Mouse (Mus musculus) hindlimb bud, embryonic 11.5 days (tissue): ENCODE results near the gene Nedd8.
A peak's percentile ranks its signal among the peaks of the same experiment; 100 is the strongest.

ENCODE experiments used
- DNase-seq: peaks from one replicate; pipeline ENCODE4 v3.0.0-alpha.2; 2012; ENCODE audit warnings: low read depth, low spot score; ENCODE audit errors: extremely low spot score

Nedd8 gene

DNA sequence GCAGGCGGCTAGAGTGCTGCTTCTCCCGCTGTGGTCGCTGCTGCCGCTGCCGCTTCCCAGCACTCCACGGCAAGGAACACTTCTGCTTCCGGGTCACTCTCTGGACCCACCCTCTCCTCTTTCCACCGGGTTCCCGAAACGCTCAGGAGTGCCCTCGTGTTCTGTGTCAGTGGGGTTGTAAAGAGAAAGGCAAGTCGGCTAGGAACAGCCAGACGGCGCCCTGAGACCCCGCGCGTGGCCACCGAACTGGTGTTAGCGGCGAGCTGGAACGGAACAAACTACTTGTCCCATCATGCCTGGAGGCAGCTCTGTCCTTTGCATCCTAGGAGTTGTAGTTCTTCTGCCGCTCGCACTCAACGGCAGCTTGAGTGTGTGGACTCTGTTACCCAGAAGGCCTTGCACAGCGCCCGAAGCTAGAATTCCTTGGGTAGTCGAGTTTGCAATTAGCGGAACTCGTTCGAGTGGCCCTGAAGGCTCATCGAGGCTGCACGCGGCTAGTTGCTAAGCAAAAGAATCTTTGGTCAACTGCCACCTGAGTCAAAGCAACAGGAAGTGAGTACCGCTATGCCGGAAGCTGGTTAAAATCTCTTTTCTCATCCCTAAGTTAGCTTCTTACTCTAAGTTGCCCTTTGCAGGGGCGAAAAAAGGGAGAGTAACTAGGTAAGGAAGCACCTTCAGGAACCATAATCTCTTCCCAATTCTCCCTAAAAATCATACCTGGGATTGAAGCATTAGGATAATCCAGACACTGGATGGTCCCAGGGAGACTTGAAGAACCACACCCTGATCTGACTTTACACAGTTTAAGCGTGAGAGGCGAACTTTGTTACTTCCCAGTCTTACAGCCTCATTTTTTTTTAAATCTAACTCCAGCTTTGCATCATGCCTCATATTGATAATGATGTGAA is at the start of gene Nedd8, which contains the start of gene Gmpr2:
Gene Nedd8, minus strand, starts transcription at position 292 of the 908 bp plus-strand sequence.
Gene Gmpr2, plus strand, starts transcription at position 109 of the 908 bp plus-strand sequence.
- DNase-seq = peak; percentile 91

DNA sequence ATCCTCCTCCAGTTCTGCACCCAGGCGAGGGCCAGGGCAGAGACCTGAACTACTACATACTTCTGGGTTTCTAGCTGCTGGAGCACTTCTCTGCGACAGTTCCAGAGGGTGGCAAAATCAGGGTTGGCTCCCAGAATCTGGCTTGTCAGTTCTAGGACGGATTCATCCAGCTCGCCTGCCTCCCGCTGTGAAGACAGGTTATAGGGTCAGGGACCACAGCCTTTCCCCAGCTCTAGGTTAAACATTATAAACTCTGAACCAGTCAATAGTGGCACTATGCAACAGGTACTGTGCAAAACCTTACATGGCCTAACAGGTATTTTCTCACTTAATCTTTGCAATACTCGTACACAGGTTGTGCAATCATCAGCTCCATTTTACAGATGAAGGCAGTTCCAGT is 49.2 kb upstream of the Nedd8 start:
- no peak for DNase-seq

DNA sequence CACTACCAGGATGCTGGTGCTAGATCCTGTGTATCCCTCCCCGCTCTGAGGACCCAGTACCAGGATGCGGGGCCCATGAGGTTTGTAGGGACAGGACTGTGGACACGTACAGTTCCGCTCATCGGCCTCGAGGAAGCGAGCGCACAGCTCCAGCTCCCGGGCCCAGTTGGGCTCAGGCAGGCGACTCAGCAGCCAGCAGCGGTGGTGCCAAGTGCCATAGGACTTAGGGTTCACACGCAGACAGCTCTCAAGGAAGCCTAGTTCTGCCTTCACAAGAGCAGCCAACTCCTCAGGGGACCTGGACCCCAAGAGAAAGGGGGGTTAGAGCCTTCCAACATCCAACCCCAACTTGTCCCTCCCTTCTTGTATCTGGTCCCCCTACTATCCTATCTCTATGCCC is 48.7 kb upstream of the Nedd8 start:
- DNase-seq = no peak

DNA sequence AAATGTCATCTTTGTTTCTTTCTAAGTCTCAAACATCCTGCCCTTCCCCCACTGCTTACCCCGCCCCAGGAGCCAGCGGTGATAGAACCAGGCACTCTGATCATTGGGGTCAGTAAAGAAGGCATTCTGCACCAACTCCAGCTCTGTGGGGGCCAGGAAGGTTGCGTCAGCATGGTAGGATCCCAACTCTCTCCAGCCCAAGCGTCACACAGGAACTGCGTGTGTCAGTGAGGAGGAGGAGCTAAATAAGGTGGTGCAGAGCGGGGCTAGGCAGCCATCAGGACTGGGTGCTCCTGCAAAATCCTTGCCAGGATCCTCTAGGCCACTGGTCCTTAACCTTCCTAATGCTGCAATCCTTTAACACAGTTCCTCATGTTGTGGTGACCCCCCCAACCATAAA is 47.8 kb upstream of the Nedd8 start:
- DNase-seq = no peak

DNA sequence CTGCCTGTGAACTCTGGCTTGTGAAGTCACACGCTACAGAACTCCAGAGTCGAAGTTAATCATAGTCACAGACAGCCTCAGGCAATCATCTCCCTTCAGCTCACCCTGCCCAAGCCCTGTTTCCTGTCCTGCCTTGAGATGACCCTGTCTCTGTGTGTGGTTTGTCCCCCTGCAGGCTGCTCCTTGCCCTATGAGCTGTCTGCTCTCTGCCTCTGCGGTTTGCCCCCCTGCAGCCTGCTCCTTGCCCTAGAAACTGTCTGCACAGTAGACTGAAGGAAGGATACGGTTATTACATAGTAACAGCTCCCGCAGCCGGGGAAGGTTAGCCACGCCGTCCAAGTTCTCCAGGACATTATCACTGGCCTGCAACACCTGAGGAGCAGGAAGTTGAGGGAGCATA is 45.0 kb upstream of the Nedd8 start:
- no peak for DNase-seq

DNA sequence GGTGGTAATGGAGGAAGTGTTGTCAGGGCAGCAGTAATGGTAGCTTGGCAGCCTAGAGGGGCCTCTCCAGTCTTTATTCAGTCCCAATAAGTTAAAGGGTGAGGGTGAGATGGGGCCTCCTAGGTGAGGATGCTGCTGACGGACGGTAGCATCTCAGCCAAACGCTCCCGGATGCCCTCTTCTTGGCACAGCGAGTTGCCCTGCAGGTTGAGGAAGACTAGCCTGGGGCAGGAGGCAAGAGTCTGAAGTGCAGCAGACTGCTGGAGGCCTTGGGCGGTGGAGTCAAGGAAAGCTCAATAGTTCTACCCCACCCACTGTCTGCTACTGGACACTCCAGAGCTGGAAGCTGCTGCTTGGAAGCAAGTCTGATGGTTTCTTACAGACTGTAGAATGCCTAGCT is 44.3 kb upstream of the Nedd8 start:
- no peak for DNase-seq

DNA sequence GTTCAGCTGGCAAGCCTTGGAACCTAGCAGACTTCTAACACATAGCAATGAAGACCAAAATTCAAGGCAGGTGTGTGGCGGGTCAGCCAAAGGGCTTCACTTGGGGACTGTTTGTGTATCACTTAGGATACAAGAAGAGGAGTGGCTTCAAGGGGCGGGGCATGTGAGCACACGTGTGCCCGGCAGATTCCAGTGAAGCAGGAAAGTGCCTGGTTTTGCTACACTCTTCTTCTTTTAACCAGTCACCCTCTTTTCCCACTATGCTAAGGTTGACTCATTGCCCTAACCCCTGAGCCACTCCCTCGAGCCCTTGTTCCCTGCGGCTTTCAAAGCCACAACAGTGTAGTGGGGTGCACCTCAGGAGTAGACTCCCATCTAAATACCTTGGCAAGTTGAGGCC is 43.0 kb upstream of the Nedd8 start:
- DNase-seq = no peak

DNA sequence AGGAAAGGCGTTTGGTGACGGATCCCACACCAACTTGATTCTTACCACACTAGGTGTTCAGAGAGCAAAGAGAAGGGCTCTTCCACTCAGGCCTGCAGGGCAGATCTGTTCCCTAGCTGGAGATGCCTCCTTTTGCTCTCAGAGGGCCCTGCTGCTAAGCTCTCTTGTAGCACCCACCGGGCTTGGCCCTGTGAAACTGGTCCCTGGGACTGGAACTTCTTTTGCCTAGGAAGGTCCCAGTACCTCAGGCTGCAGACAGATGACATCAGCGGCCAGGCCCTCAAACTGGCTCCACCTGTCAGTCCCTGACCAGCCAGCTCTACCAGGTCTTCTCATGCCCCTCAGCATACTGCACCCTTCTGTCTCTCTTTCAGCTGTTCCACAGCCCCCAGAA is 41.8 kb upstream of the Nedd8 start, which contains the start of gene Tgm1:
Gene Tgm1, minus strand, starts transcription at position 198 of the 394 bp plus-strand sequence.
- DNase-seq = no peak

DNA sequence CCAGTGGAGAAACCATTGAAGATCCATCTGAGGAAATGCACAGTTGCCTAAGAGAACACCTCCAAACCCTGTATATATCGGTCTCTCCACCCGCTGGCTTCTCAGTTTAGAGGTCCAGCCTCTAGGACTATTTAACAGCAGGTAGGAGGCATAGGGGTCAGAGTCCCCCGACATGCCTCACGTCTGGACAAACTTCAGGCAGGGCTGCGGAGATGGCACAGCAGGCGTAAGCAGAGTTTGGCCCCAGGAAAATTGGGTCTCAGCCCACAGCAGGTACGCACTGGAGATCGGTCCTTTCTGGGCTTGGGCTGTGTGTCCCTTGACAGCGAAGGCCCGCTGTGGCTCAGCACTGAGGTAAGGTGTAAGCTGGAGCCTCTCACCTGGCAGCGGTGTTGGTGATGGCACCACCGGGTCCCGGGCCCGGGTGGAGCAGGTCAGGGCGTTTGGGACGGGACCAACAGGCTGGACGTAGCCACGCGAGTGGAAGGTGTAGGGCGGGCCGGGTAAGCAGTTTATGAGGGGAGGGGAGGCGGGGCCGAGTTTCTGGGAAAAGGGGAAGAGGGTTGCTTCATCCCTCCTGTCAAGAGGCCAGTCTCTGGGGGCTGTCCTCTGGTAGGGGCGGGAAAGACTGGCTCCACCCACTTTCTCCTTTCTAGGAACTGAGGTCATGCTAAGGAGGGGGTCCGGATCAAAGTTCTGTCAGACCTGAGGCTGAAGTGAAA is 41.2 kb upstream of the Nedd8 start:
- no peak for DNase-seq

DNA sequence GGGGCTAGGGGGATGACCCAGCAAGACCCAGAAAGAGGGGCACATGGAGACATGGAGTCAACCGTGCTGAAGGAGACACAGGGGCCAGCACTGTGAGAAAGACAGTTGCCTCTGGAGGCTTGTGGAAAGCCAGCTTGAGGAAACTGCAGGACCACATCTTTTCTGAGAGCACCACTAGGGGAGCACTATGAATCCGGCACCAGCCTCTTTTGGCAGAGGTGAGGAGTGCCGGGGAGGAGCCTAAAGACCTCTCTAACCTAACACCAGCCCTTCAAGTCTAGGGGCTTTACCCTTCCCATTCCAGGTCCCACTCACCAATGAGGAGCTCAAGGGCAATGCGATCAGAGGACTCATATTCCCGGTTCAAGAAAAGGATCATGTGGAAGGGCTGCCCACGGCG is 39.9 kb upstream of the Nedd8 start:
- no peak for DNase-seq

DNA sequence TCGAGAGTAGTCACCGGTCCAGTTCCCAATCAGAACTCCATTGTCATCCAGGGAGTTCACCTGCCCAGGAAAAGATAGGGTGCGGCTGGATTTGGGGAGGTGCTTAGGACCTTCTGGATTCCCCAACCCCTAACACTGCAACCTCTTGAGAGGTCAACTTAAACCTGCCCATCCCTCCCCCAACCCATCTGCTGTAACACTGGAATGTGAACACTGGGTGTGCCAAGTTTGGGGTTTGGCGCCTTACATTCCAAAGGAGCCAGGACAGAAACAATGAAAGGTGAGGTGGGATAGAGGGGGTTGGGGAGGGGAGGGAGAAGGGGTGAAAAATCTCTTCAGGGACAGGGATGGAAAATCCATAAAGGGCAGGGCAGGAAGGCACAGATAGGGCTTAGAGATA is 37.6 kb upstream of the Nedd8 start:
- DNase-seq = no peak

DNA sequence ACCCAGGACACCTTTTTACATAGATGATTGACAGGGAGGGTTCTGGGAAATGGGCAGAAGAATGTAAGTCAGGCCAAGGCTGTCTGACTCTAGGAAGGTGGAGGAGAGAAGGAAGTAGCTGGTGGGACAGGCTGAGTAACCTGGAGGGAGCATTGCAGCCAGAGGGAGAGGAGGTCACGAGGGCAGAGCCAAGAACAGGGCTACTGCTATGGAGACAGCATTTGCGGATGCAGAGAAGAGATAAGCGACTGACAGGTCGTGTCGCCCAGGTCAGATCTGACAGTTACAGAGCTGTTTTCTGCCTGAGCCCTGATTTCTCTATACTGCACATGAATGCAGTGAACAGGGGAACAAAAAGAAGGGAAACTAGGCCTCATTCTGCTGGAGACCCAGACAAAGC is 35.5 kb upstream of the Nedd8 start:
- no peak for DNase-seq

DNA sequence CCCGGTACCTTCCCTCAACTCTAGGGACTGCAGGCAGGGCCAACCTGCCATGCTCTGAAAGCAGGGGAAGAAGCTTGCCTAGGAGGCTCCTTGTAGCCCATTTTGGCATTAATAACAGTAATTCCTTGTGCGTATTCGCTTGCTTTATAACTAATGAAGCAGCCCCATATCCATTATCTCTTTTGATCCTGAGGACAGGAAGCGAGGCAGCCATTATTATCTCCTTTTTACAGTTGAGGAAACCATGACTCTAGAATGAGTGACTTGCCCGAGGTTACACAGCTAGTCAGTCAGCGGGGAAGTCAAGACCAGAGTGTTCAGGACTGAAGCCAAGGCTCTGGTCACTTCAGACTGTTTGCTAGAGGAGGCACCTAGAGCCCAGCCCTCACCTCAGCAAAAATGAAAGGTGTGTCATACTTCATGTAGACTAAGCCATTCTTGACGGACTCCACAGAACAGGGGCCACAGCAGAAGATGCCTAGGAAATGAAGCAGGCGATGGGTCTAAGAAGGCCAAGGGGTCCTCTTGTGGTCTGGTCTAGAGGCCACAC is 34.2 kb upstream of the Nedd8 start:
- no peak for DNase-seq

DNA sequence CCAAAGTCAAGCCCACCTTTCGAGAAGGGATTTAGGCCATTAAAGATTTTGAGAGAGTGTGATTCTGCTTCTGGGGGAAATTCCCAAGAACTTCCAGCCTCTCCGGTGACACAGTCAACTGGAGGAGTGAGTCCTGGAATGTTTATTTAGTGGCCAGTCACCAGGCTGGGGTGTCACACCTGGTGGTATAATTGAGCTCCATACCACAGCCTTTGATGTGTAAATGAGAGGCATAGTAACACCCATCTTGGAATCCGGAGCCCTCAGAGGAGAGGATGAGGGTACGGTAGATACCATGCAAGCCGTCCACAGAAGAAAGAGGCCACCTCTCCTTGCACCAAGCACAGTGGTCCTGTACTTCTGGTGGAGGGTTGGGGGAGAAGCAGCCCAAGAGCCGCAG is 30.8 kb upstream of the Nedd8 start:
- DNase-seq = no peak

DNA sequence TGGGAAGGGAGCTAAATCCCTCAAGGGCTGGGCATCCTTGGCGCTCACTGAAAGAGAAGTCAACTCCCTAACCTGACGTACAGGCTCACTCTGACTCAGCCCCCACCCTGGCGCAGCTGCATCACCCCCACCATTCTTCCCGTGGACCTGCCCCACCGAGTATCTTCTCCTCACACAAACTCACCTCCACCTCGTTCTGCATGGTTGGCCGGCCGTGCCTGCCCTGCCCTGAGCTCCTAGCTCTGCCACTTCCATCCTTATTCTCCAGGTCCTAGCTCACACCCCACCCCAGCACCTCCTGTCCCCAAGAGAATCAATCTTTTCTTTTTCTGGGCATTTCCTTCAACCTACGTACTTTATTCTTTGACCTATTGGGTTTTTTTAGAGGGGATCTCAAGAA is 29.2 kb upstream of the Nedd8 start:
- no peak for DNase-seq

DNA sequence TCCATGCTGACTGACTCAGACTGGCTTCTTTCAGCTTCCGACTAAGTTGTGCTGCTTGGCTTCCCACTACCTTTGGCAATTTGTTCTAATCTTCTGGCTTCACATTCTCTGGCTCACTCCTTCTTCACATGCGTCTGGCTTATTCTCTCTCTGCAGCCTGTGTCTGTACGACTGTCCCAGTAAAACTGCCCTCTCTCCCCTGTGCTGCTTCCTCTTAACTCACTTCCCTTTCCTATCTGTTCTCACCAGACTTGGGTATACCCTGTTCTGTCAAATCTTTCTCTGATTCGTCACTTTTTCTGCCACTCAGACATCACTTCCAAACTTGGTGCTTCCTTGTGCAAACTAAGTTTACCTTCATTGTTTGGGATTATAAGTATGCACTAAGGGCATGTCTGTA is 25.3 kb upstream of the Nedd8 start:
- DNase-seq = no peak

DNA sequence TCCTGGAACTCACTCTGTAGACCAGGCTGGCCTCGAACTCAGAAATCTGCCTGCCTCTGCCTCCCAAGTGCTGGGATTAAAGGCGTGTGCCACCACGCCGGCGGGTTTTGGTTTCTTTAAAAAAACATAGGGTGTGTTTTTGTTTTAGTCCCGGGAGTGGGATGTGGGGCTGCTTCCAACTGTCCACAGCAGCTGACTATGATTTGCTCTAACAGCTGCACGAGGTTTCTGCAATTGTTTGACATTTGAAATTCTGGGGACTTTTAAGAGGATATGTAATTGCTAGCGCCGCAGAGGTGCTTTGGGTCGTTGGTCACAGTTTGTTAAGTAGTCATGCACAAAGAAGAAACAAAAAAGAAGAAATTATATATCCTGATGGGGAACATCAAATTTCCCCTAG is 17.5 kb upstream of the Nedd8 start:
- DNase-seq = no peak

DNA sequence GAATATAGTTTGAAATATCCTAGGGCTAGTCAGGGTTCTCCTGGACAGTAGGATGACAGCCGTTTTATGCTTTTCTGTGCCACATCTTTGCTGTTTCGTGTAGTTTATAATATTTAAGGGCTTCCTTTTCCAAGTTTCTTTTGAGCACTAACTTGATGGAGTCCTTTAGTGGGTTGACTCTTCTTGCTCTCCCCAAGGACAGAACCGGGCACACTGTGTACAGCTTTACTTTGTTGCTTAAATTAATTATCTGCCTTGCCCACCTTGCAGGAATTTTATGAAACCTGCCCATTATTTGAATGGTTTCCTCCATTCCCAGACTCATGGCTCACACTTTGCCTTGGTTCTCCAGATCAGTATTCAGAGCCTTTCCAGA is 10.2 kb upstream of the Nedd8 start:
- DNase-seq = no peak

DNA sequence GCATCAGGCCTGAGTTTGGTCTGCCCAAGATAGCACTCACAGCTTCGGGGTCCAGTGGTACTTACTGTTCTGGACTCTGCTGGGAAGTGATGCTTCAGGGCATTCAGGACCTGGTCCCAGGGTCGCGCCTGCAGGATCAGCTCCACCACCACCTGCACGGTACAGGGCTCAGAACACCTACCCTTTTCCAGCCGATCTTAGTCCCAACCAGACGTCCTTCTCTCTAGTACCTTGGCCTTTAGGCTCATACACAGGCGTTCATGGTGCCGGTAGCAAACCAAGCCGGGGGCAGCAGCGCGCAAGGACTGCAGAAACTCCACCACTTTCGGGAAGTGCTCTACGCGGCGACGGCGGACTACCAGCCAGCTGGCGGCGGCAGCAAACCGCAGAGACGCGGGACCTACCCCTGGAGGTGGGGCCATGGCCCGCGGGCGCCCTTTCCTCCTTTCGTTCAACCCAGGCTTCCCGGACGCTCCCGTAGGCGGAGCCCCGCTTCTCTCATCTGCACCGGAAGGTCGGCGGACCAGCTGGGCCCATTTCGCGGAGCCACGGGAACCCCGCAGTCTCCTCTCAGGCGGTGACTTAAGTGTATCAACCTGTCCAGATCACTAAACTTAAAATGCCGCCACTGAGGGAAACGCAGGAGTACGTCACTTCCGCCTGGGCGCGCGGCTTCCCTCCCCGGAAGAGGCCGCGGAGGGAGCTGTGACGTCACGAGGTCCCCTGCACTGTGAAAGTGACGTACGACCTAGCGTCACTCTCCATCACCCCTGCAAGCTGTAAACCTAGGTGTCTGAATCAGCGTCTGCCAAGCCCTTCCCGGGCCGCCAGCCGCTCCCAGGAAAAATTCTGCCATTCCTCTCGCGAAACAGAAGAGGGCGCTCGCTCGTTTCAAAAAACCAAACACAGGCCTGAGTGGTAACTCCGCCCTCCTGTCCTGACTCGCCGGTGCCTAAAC is 9.5 kb upstream of the Nedd8 start, which contains the start of gene Tinf2:
Gene Tinf2, minus strand, starts transcription at position 661 of the 958 bp plus-strand sequence.
- DNase-seq = peak; percentile 94

DNA sequence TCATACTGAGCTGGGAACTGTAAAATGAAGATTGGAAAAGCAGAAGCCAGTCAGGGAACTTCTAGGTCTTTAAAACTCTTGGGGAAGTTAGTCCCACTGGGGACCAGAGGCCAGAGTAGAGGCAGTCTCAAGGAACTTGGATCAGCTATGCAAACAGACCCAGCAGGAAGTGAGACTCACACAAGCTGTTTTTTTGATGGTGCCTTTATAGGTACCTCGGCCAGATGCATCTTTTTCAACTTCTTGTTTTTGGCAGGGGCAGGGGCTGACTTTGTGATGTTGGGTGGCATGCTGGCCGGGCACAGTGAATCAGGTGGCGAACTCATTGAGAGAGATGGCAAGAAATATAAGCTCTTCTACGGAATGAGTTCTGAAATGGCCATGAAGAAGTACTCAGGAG is 5.7 kb upstream of the Nedd8 start:
- DNase-seq = no peak

DNA sequence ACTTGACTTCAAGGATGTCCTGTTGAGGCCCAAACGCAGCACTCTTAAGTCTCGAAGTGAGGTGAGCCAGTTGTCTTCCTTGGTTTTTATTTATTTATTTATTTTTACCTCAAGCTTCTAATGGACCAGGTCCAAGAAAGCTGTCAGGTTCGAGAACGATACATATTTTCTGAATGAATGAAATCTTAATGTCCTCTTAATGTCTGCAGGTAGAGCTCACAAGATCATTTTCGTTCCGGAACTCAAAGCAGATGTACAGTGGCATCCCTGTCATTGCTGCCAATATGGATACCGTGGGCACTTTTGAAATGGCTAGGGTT is 777 bp upstream of the Nedd8 start:
- no peak for DNase-seq
